Mouse (Mus musculus): ENCODE measurements at regions not wholly inside any gene's neighbourhood (a gene's known extent, or its start where the extent isn't known, plus 50 kb on each side); places are given as distances from the start of the nearest gene placed in this dataset.

GRCm38 (mm10) chr8:49017741-49018140 lies 174.0 kb upstream of the Tenm3 start:
- DNase-seq (ENCODE audit: low spot score): no peak

- no peak for DNase-seq (ENCODE audit: low spot score)
Measured at GRCm38 (mm10) chr8:49015701-49016100, 171.9 kb upstream of the Tenm3 start.

GRCm38 (mm10) chr8:49015200-49015599 lies 171.4 kb upstream of the Tenm3 start:
- no peak for DNase-seq (ENCODE audit: low spot score)

GRCm38 (mm10) chr8:49006236-49006965 lies 162.7 kb upstream of the Tenm3 start:
- DNase-seq (ENCODE audit: low spot score): no peak

GRCm38 (mm10) chr8:48981667-48982066 lies 137.9 kb upstream of the Tenm3 start:
- DNase-seq (ENCODE audit: low spot score): no peak

GRCm38 (mm10) chr8:48980755-48981154 lies 137.0 kb upstream of the Tenm3 start:
- DNase-seq (ENCODE audit: low spot score): no peak

- DNase-seq (ENCODE audit: low spot score): no peak
Measured at GRCm38 (mm10) chr8:48970655-48971054, 126.9 kb upstream of the Tenm3 start.

- DNase-seq (ENCODE audit: low spot score): no peak
Measured at GRCm38 (mm10) chr8:48964929-48965328, 121.2 kb upstream of the Tenm3 start.

GRCm38 (mm10) chr8:48957614-48958013 lies 113.9 kb upstream of the Tenm3 start:
- no peak for DNase-seq (ENCODE audit: low spot score)

- no peak for DNase-seq (ENCODE audit: low spot score)
Measured at GRCm38 (mm10) chr8:48951412-48951811, 107.7 kb upstream of the Tenm3 start.

- no peak for DNase-seq (ENCODE audit: low spot score)
Measured at GRCm38 (mm10) chr8:48944177-48944576, 100.4 kb upstream of the Tenm3 start.

GRCm38 (mm10) chr8:48937144-48937543 lies 93.4 kb upstream of the Tenm3 start:
- no peak for DNase-seq (ENCODE audit: low spot score)

GRCm38 (mm10) chr8:48927135-48927534 lies 83.4 kb upstream of the Tenm3 start:
- no peak for DNase-seq (ENCODE audit: low spot score)

GRCm38 (mm10) chr8:48915275-48915674 lies 71.5 kb upstream of the Tenm3 start:
- DNase-seq (ENCODE audit: low spot score): no peak

- DNase-seq (ENCODE audit: low spot score): no peak
Measured at GRCm38 (mm10) chr8:48912842-48913241, 69.1 kb upstream of the Tenm3 start.

- DNase-seq (ENCODE audit: low spot score): no peak
Measured at GRCm38 (mm10) chr8:48901668-48902406, 58.1 kb upstream of the Tenm3 start.

GRCm38 (mm10) chr8:48896687-48897086 lies 52.9 kb upstream of the Tenm3 start:
- DNase-seq (ENCODE audit: low spot score): no peak

GRCm38 (mm10) chr8:48896251-48896650 lies 52.5 kb upstream of the Tenm3 start:
- no peak for DNase-seq (ENCODE audit: low spot score)

- no peak for DNase-seq (ENCODE audit: low spot score)
Measured at GRCm38 (mm10) chr8:48895586-48895985, 51.8 kb upstream of the Tenm3 start.
